Mouse (Mus musculus) embryonic facial prominence, embryonic 14.5 days (tissue): ENCODE results near the gene Hoxa6. TPM values are rescaled to one million over a fixed set of nuclear protein-coding genes. Genes with fewer than 3 reads are reported as not detected.

Source experiments
- ATAC-seq: fragments of 200-750 bp; cut with Nextera tagmentation; 2 replicates; pipeline ENCODE4 v1.8.0; 2017; ENCODE audit warnings: low read depth, moderate number of reproducible peaks, moderate TSS enrichment
- DNase-seq: peaks from one replicate; pipeline ENCODE4 v3.0.0-alpha.2; 2015; ENCODE audit warnings: low spot score
- H3K27ac ChIP-seq: fragments of 300-500 bp; sonication (generic); replicated peaks from 2 replicates; pipeline ENCODE4 v1.5.1; 2014; ENCODE audit warnings: low read depth, mild to moderate bottlenecking, low read length, moderate library complexity
- H3K27me3 ChIP-seq: fragments of 300-500 bp; sonication (generic); replicated peaks from 2 replicates; pipeline ENCODE4 v1.6.1; 2014; ENCODE audit warnings: low read length; ENCODE audit not compliant: control insufficient read depth, insufficient read depth
- H3K36me3 ChIP-seq: fragments of 300-500 bp; sonication (generic); 2 replicates; pipeline ENCODE4 v1.6.1; 2014; ENCODE audit warnings: low read length, mixed read lengths; ENCODE audit not compliant: control insufficient read depth, insufficient read depth
- H3K4me1 ChIP-seq: fragments of 300-500 bp; sonication (generic); 2 replicates; pipeline ENCODE4 v1.6.1; 2014; ENCODE audit warnings: antibody characterized with exemption, low read length; ENCODE audit not compliant: control insufficient read depth, insufficient read depth
- H3K4me2 ChIP-seq: fragments of 300-500 bp; sonication (generic); 2 replicates; pipeline ENCODE4 v1.6.1; 2014; ENCODE audit warnings: low read depth, mild to moderate bottlenecking, low read length, moderate library complexity, mixed read lengths
- H3K4me3 ChIP-seq: fragments of 300-500 bp; sonication (generic); 2 replicates; pipeline ENCODE4 v1.5.1; 2014; ENCODE audit warnings: low read depth, mild to moderate bottlenecking, low read length
- H3K9ac ChIP-seq: fragments of 300-500 bp; sonication (generic); 2 replicates; pipeline ENCODE4 v1.6.1; 2014; ENCODE audit warnings: low read depth, mild to moderate bottlenecking, low read length, moderate library complexity, mixed read lengths
- H3K9me3 ChIP-seq: fragments of 300-500 bp; sonication (generic); 2 replicates; pipeline ENCODE4 v1.6.1; 2016; ENCODE audit warnings: low read length; ENCODE audit not compliant: control insufficient read depth
- WGBS: fragments of 180-500 bp; shearing (Covaris S2); extraction: QIAGEN DNeasy Blood & Tissue Kit; methylation state at CpG from one replicate; pipeline ENCODE4 v1.1.7; 2014; 5-methylcytosine and 5-hydroxymethylcytosine counted together
- polyA plus RNA-seq: library from polyadenylated mRNA; unstranded; fragments of >200 nt; fragmentation: Nextera tagmentation; extraction: Ambion mirVana; gene quantifications from 2 replicates; pipeline ENCODE4 v1.2.1, GENCODE M21; 2014

The Hoxa6 gene
- polyA plus RNA-seq, 1 experiment from 2014 or later: not detected

DNA sequence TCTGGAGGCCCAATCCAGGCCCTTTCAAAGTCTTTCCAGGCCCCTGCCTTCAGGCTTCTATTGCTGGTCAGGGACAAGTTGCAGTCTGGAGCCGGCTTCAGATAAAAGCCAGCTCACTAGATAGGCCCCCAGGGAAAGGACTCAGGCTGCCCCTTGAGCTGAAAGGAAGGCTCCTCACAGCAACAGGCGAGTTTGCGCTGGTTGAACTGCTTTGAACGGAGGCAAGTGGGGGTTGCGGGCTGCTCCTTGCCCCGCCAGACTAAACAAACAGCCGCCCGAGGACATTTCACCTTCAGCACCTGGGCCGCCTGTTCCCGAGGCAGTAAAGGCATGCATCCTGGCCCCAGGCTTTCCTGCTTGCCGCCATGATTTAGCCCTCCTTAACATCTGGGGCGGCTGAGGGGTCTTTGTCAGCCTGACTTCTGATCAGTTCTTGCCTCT is 35.2 kb upstream of the Hoxa6 start:
- Histone ChIP-seq H3K9me3 (no peaks in the 10 kb centered on the region), H3K27me3 (peaks cover 98% of the 10 kb centered on the region), H3K4me2 (no peak overlapping the region), H3K36me3 (no peaks in the 10 kb centered on the region), H3K4me3 (no peak overlapping the region), H3K9ac (no peak overlapping the region), H3K4me1 (no peaks in the 10 kb centered on the region), H3K27ac (no peak overlapping the region)
- WGBS: under 1% methylated on average over 12 of the region's 12 CpGs
- no peak for ATAC-seq
- no peak for DNase-seq

DNA sequence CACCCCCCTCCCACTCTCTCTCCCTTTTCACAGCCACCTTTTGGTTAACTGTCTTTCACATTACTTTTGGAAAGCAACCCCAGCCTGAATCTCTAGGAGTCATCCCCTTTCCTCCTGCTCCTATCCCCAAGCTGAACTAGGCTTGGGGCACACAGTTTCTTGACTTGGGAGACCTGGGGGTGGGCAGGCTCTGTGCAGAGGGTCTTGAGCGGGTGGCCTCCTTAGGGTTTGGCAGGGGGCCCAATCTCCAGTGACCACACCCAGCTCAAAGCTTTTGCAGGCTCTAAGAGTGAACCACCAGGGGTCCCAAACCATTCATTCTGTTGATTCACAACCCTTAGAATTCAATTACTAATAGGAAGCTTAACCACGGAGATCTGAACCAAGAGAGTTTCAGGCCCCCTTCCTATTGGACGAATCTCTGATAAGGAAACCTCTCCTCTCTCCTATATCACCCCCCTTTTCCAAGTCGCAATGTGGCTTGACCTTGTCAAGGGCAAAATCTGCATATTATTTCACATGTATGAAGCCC is 34.3 kb upstream of the Hoxa6 start:
- Histone ChIP-seq H3K4me3 (no peak overlapping the region), H3K4me1 (no peaks in the 10 kb centered on the region), H3K27ac (no peak overlapping the region), H3K36me3 (no peaks in the 10 kb centered on the region), H3K4me2 (no peak overlapping the region), H3K9me3 (no peaks in the 10 kb centered on the region), H3K27me3 (peaks cover 98% of the 10 kb centered on the region), H3K9ac (no peak overlapping the region)
- ATAC-seq (no peak), DNase-seq (no peak)
- WGBS: 3% methylated on average over 4 of the region's 4 CpGs

DNA sequence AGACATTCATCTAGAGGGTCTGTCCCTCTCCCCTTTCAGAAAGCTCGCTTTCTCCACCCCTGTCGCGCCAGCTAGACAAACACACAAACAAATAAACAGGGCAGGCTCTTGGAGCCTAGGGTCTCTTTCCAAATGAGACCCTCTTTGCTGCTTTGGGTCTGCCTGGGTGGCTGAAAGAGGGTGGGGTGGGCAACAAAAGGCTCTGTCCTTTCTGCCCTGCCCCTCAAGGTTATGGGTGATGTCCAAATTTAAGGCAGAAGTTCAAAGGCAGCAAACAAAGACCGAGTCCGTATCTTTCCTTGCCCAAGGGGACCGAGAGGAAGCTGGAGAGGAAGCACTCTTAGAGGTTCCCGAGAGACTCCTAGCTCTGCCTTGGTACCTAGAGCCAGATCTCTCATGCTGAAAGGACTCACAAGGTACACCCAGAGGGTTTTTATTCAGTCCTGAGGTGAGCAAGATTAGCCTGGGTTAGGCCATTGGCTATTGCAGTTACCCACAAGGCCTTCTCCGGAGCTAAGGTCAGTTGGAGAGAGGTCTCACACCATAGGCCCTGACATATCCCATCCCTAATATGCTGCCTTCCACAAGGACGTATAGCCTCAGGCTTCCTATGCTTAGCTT is 32.6 kb upstream of the Hoxa6 start:
- H3K4me2 ChIP-seq: no peak overlapping the region
- H3K4me1 ChIP-seq: no peaks in the 10 kb centered on the region
- H3K9ac ChIP-seq: no peak overlapping the region
- DNase-seq (no peak), ATAC-seq (no peak)
- 6% methylated on average over 9 of the region's 9 CpGs for WGBS
- no peaks in the 10 kb centered on the region for H3K36me3 ChIP-seq
- H3K9me3 ChIP-seq: no peaks in the 10 kb centered on the region
- H3K4me3 ChIP-seq: no peak overlapping the region
- no peak overlapping the region for H3K27ac ChIP-seq
- peaks cover 98% of the 10 kb centered on the region for H3K27me3 ChIP-seq

DNA sequence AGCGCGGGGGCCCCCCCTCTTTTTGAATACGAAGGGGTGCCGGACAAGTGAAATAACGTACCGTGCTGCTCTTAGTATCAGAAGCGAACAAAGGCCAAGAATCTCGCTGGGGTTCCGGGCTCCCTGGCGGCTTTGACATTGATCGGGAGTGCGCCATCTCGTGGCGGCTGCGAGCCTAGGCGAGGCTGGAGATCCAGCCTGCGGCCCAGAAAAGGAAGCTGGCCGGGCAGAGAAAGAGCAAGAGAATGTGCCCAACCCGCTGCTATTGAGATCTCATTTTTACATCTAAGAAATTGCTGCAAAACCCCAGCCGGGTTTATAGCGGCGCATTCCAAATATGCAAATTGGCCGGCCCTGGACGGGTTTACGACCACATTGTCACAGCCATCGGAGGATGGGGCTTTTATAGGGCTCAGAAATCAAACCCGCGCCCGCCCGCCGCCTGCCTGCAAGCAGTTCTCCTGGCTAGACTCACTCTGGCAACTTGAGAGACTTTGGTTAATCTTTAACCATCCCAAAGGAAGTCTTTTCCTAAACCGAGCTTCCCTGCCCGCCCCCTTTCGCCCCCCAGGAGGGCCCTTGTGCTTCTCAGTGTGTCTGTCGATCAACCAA is 32.0 kb upstream of the Hoxa6 start, which contains the start of gene Hoxa10:
Gene Hoxa10 (minus strand): TSS at position 466 of the 612 bp plus-strand sequence.
- Histone ChIP-seq H3K9ac (no peak within 1 kb of the TSS), H3K27ac (no peak within 1 kb of the TSS), H3K9me3 (no peaks in the 10 kb centered on the region), H3K27me3 (peaks cover 98% of the 10 kb centered on the region), H3K4me3 (peak within 1 kb of the TSS; percentile 18; the same call in 1 of the 2 replicates), H3K4me2 (peak within 1 kb of the TSS; percentile 23; the same call in 1 of the 2 replicates), H3K4me1 (no peaks in the 10 kb centered on the region), H3K36me3 (no peaks in the 10 kb centered on the region)
- WGBS: 1% methylated on average over 35 of the region's 35 CpGs
- ATAC-seq: peak; percentile 70; the same call in 1 of the 2 replicates
- DNase-seq: peak; percentile 81

DNA sequence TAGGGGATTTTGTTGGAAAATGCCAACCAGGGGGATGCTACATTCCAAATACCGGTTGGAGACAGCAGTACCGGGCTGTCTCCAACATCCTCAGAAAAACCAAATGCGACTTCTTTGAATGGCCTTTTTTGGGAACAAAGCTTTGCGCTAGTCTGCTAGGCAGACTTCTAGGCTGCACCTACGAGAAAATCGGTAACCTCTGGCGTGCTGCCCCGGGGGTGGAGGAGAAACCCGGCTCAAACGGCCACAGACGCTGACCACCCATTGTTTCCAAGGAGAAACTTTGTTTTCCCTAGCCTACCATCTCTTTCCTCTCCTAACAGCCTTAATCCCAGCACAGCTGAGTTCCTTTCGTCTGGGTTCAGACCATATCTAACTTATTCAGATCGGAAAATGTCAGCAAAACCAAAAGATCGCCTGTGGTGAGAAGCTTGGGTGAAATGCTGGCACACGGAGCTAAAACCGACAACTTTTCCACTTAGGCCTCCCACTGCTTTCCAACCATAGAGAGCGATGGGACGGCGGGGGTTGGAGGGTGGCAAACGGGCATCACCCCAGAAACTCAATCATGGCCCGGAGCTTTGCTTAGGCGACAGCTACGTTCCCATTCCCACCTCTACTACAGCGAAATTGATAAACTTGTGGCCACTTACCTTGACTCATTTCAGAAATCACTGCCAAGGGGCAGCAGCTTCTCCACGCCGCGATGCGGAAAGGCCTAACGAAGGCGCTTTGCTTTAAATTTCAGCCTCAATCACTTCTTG is 31.3 kb upstream of the Hoxa6 start:
- H3K4me2 ChIP-seq: peak overlapping the region; percentile 23; the same call in 1 of the 2 replicates
- H3K4me1 ChIP-seq: no peaks in the 10 kb centered on the region
- no peaks in the 10 kb centered on the region for H3K36me3 ChIP-seq
- H3K4me3 ChIP-seq: peak overlapping the region; percentile 18; the same call in 1 of the 2 replicates
- ATAC-seq: no peak
- H3K27ac ChIP-seq: no peak overlapping the region
- H3K9me3 ChIP-seq: no peaks in the 10 kb centered on the region
- DNase-seq: no peak
- 1% methylated on average over 30 of the region's 30 CpGs for WGBS
- H3K9ac ChIP-seq: no peak overlapping the region
- H3K27me3 ChIP-seq: peaks cover 98% of the 10 kb centered on the region

DNA sequence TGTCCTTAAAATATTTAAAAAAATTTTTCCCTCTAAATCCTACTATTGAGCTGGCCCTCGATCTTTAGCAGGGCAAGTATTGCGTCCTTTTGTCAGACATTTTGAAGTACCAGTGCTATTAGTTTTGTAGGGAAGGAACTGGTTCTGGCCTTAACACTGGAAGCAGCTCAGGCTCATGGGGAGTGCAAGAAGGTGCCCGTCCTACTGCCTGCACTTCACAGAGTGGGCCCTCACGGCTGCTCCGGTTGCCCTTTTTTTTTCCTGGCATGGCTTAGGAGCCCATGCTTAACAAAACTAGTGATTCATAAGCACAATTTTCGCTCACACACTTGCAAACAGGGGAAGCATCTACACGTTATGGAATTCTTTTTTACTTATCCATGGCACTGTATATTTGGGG is 30.5 kb upstream of the Hoxa6 start:
- 4% methylated on average over 7 of the region's 7 CpGs for WGBS
- H3K9ac ChIP-seq: no peak overlapping the region
- DNase-seq (no peak), ATAC-seq (no peak)
- H3K27me3 ChIP-seq: peaks cover 98% of the 10 kb centered on the region
- no peak overlapping the region for H3K4me3 ChIP-seq
- H3K27ac ChIP-seq: no peak overlapping the region
- no peaks in the 10 kb centered on the region for H3K36me3 ChIP-seq
- H3K4me2 ChIP-seq: no peak overlapping the region
- H3K9me3 ChIP-seq: no peaks in the 10 kb centered on the region
- no peaks in the 10 kb centered on the region for H3K4me1 ChIP-seq

DNA sequence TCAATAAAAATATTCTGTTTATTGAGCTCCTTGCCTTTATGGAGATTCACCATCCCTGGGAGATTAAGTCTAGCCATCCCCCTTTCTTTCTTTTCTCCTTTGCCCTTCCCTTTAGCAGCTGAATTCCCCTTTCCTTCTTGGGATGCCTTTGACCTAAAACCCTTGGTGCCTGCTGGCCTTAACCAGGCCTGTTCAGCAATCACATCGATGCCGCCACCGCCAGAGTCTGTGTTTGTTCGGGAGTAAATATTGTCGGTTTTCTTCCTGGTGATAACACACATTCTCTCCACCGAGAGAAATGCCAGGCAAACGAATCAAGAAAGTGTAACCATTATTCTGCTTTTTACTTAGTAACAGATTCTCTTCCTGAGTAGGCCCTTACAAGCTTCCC is 29.6 kb upstream of the Hoxa6 start:
- H3K27ac ChIP-seq: no peak overlapping the region
- WGBS: 3% methylated on average over 7 of the region's 7 CpGs
- H3K9me3 ChIP-seq: no peaks in the 10 kb centered on the region
- H3K4me3 ChIP-seq: no peak overlapping the region
- H3K27me3 ChIP-seq: peaks cover 98% of the 10 kb centered on the region
- no peaks in the 10 kb centered on the region for H3K4me1 ChIP-seq
- no peak overlapping the region for H3K4me2 ChIP-seq
- no peaks in the 10 kb centered on the region for H3K36me3 ChIP-seq
- no peak overlapping the region for H3K9ac ChIP-seq
- no peak for DNase-seq
- ATAC-seq: no peak

DNA sequence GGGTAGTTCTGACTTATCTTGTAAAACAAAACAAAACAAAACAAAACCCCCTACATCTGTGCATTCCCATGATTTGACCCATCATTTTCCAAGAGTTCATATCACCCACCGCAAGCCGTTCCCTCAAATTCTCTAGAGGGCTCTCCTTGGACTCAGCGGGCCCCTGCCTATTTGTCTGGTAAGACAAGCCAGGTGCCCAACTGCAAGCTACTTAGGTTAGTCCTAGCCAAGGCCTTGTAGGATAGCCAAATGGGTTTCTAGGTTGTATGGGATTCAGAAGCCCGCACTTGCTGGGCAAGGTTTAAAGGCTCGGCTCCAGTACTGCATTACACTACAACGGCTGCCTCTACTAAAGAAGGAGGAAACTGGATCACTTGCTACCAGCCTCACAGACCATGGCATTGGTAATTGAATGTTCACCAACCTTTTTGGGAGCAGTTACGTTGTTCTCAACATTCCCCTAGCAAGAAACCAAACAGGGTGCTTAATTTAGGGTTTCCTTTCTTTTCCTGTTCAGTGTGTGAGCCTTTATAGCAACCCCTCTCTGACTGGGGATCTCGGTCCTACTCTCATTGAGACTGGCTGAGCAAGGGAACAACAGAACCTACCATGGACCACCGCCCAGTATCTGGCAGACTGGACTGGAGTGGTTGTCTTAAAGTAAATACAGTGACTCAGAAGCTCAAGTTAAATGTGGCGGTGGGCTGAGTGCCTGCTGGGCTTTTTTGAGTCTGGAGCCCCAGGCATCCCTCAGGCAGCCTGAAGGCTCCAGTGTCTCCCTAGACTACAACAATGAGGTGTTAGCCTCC is 29.0 kb upstream of the Hoxa6 start:
- H3K9ac ChIP-seq: no peak overlapping the region
- H3K27me3 ChIP-seq: peaks cover 98% of the 10 kb centered on the region
- H3K27ac ChIP-seq: no peak overlapping the region
- ATAC-seq: no peak
- 10% methylated on average over 10 of the region's 10 CpGs for WGBS
- no peak overlapping the region for H3K4me2 ChIP-seq
- H3K9me3 ChIP-seq: no peaks in the 10 kb centered on the region
- H3K4me1 ChIP-seq: no peaks in the 10 kb centered on the region
- H3K36me3 ChIP-seq: no peaks in the 10 kb centered on the region
- no peak overlapping the region for H3K4me3 ChIP-seq
- no peak for DNase-seq
